Mouse (Mus musculus): ENCODE results near the gene Olfr806. TPM values are rescaled to one million over a fixed set of nuclear protein-coding genes. Genes with fewer than 3 reads are reported as not detected.

Olfr806 gene
- polyA plus RNA-seq (2014; fragmentation: Illumina TruSeq; extraction: RNeasy Lipid Tissue Mini Kit (QIAGEN cat#74804); ENCODE audit: low read depth, low replicate concordance), result not detected

GRCm38 (mm10) chr10:129741821-129742220 lies at the start of gene Olfr806:
Gene Olfr806, minus strand, starts transcription at chr10:129741921.

DNA sequence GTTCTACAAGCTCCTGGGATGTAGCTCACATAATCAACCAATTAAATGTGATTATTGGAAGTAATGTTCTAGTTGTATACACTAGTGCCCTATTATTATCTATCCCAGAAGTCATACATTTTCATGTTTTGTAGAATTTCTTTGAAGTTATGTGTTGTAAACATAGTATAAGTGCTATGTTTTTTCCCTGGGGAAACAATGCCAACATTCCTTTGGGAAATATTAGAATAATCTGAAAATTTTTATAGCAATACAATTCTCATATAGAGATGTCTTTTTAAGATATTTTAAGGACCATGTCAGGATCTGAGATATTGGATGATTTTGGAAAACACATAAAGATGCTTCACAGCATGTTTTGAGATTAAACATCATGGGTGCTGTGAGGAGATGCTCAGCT lies 32.6 kb upstream of the Olfr806 start, which contains the start of gene Olfr809:
Gene Olfr809 (plus strand): TSS at position 301 of the 400 bp plus-strand sequence.

GRCm38 (mm10) chr10:129765182-129765581 lies 23.5 kb upstream of the Olfr806 start, which contains the start of gene Olfr808:
Gene Olfr808, plus strand, starts transcription at chr10:129765482.

DNA sequence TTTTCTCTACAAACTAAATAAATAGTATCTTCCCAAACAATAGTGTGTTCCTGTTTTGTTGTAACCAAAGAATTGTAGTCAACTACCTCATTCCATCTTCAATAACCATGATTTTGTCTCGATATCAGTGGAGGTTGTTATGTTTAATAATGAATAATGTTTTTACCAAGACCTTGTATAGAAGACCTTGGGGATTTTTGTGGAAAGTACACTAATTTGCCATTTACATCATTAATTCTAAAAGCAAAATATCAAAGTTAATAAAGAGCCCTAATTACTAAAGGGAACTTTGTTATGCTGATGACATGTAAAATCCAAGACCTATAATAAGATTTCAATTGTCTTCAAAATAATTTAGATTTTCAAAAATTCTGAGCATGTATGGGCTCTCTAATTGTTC lies 16.0 kb upstream of the Olfr806 start, which contains the start of gene Olfr807:
Gene Olfr807 (minus strand): TSS at position 101 of the 400 bp plus-strand sequence.

DNA sequence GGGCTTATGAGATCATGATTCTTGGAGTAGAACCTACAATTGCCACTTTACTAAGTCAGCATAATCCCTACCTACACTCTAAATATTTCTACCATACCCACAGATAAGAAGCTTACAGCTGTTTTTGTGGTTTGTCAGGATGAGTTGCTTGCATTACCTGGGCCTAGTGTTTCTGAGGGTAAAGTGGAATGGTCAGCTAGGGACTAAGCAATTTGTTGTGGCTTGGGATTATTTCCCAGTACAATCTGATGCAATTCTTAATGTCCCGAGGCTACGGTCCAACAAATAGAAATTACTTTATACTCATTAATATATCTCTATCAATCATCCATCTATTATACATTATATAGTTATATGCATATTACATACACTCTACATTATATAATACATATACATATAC lies 12.4 kb downstream of the Olfr806 start, which contains the start of gene Olfr805:
Gene Olfr805 (minus strand): TSS at position 101 of the 400 bp plus-strand sequence.

DNA sequence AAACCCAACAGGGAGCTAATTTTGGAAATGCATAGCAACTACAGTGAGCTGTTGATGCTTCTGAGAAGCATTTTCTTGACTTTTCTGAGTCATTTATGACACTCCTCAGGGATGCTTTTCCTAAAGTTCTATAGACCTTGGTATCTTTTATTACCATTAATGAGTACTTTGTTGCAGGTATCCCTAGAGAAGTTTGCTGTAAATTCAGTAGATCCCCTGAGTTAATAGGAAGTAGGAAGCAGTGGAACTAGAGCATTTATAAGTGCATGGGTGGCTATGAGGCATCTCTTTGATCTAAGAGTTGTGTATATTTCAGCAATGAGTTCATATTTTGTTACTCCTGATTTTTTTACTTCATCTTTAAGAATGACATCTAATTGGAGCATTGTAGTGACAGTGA lies 38.8 kb downstream of the Olfr806 start, which contains the start of gene Olfr804:
Gene Olfr804 (plus strand): TSS at position 301 of the 400 bp plus-strand sequence.

GRCm38 (mm10) chr10:129694186-129694585 lies 47.5 kb downstream of the Olfr806 start, which contains the start of gene Olfr803:
Gene Olfr803, minus strand, starts transcription at chr10:129694286.

DNA sequence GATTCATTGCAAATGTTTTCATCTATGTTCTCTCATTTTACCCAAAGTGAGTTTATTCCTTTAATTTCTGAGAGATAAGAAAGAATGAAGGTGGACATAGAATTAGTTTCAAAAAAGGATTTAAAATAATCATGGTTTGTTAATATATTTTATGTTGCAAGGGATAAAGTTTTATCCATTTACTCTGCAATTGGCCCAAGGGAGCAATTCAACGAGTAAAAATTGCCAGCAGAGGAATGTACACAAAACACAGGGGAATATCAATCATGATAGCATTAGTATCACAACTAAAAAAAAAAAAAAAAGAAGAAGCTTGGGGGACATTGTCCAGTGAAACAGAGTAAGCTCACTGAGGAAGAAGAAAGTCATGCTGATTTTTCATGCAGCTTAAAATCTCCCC lies 53.7 kb downstream of the Olfr806 start, which contains the start of gene Olfr802:
Gene Olfr802 (minus strand): TSS at position 101 of the 400 bp plus-strand sequence.

Other genes with a start within 250 kb of the Olfr806 start
- not detected for gene Olfr790, start 243.4 kb downstream of the Olfr806 start, polyA plus RNA-seq (2014; fragmentation: Illumina TruSeq; extraction: RNeasy Lipid Tissue Mini Kit (QIAGEN cat#74804); ENCODE audit: low read depth, low replicate concordance)
- not detected for gene Olfr791, start 220.1 kb downstream of the Olfr806 start, polyA plus RNA-seq (2014; fragmentation: Illumina TruSeq; extraction: RNeasy Lipid Tissue Mini Kit (QIAGEN cat#74804); ENCODE audit: low read depth, low replicate concordance)
- not detected for gene Olfr792, start 202.8 kb downstream of the Olfr806 start, polyA plus RNA-seq (2014; fragmentation: Illumina TruSeq; extraction: RNeasy Lipid Tissue Mini Kit (QIAGEN cat#74804); ENCODE audit: low read depth, low replicate concordance)
- gene Olfr794, start 174.3 kb downstream of the Olfr806 start, polyA plus RNA-seq (2014; fragmentation: Illumina TruSeq; extraction: RNeasy Lipid Tissue Mini Kit (QIAGEN cat#74804); ENCODE audit: low read depth, low replicate concordance), result not detected
- gene Olfr796, start 129.4 kb downstream of the Olfr806 start, polyA plus RNA-seq (2014; fragmentation: Illumina TruSeq; extraction: RNeasy Lipid Tissue Mini Kit (QIAGEN cat#74804); ENCODE audit: low read depth, low replicate concordance), result not detected
- not detected for gene Olfr798, start 114.0 kb downstream of the Olfr806 start, polyA plus RNA-seq (2014; fragmentation: Illumina TruSeq; extraction: RNeasy Lipid Tissue Mini Kit (QIAGEN cat#74804); ENCODE audit: low read depth, low replicate concordance)
- not detected for gene Olfr799, start 104.4 kb downstream of the Olfr806 start, polyA plus RNA-seq (2014; fragmentation: Illumina TruSeq; extraction: RNeasy Lipid Tissue Mini Kit (QIAGEN cat#74804); ENCODE audit: low read depth, low replicate concordance)
- not detected for gene Olfr800, start 84.2 kb downstream of the Olfr806 start, polyA plus RNA-seq (2014; fragmentation: Illumina TruSeq; extraction: RNeasy Lipid Tissue Mini Kit (QIAGEN cat#74804); ENCODE audit: low read depth, low replicate concordance)
- not detected for gene Olfr801, start 68.1 kb downstream of the Olfr806 start, polyA plus RNA-seq (2014; fragmentation: Illumina TruSeq; extraction: RNeasy Lipid Tissue Mini Kit (QIAGEN cat#74804); ENCODE audit: low read depth, low replicate concordance)
- gene Olfr802, start 53.8 kb downstream of the Olfr806 start, polyA plus RNA-seq (2014; fragmentation: Illumina TruSeq; extraction: RNeasy Lipid Tissue Mini Kit (QIAGEN cat#74804); ENCODE audit: low read depth, low replicate concordance), result not detected
- not detected for gene Olfr803, start 47.6 kb downstream of the Olfr806 start, polyA plus RNA-seq (2014; fragmentation: Illumina TruSeq; extraction: RNeasy Lipid Tissue Mini Kit (QIAGEN cat#74804); ENCODE audit: low read depth, low replicate concordance)
- not detected for gene Olfr804, start 38.7 kb downstream of the Olfr806 start, polyA plus RNA-seq (2014; fragmentation: Illumina TruSeq; extraction: RNeasy Lipid Tissue Mini Kit (QIAGEN cat#74804); ENCODE audit: low read depth, low replicate concordance)
- gene Olfr805, start 12.5 kb downstream of the Olfr806 start, polyA plus RNA-seq (2014; fragmentation: Illumina TruSeq; extraction: RNeasy Lipid Tissue Mini Kit (QIAGEN cat#74804); ENCODE audit: low read depth, low replicate concordance), result not detected
- not detected for gene Olfr807, start 15.9 kb upstream of the Olfr806 start, polyA plus RNA-seq (2014; fragmentation: Illumina TruSeq; extraction: RNeasy Lipid Tissue Mini Kit (QIAGEN cat#74804); ENCODE audit: low read depth, low replicate concordance)
- not detected for gene Olfr808, start 23.6 kb upstream of the Olfr806 start, polyA plus RNA-seq (2014; fragmentation: Illumina TruSeq; extraction: RNeasy Lipid Tissue Mini Kit (QIAGEN cat#74804); ENCODE audit: low read depth, low replicate concordance)
- gene Olfr809, start 32.7 kb upstream of the Olfr806 start, polyA plus RNA-seq (2014; fragmentation: Illumina TruSeq; extraction: RNeasy Lipid Tissue Mini Kit (QIAGEN cat#74804); ENCODE audit: low read depth, low replicate concordance), result not detected
- not detected for gene Olfr810, start 53.0 kb upstream of the Olfr806 start, polyA plus RNA-seq (2014; fragmentation: Illumina TruSeq; extraction: RNeasy Lipid Tissue Mini Kit (QIAGEN cat#74804); ENCODE audit: low read depth, low replicate concordance)
- not detected for gene Olfr811, start 62.5 kb upstream of the Olfr806 start, polyA plus RNA-seq (2014; fragmentation: Illumina TruSeq; extraction: RNeasy Lipid Tissue Mini Kit (QIAGEN cat#74804); ENCODE audit: low read depth, low replicate concordance)
- gene Olfr812, start 104.2 kb upstream of the Olfr806 start, polyA plus RNA-seq (2014; fragmentation: Illumina TruSeq; extraction: RNeasy Lipid Tissue Mini Kit (QIAGEN cat#74804); ENCODE audit: low read depth, low replicate concordance), result not detected
- not detected for gene Olfr813, start 113.4 kb upstream of the Olfr806 start, polyA plus RNA-seq (2014; fragmentation: Illumina TruSeq; extraction: RNeasy Lipid Tissue Mini Kit (QIAGEN cat#74804); ENCODE audit: low read depth, low replicate concordance)
- gene Olfr814, start 137.9 kb upstream of the Olfr806 start, polyA plus RNA-seq (2014; fragmentation: Illumina TruSeq; extraction: RNeasy Lipid Tissue Mini Kit (QIAGEN cat#74804); ENCODE audit: low read depth, low replicate concordance), result not detected
- gene Olfr815, start 163.9 kb upstream of the Olfr806 start, polyA plus RNA-seq (2014; fragmentation: Illumina TruSeq; extraction: RNeasy Lipid Tissue Mini Kit (QIAGEN cat#74804); ENCODE audit: low read depth, low replicate concordance), result not detected
- gene Olfr816, start 173.7 kb upstream of the Olfr806 start, polyA plus RNA-seq (2014; fragmentation: Illumina TruSeq; extraction: RNeasy Lipid Tissue Mini Kit (QIAGEN cat#74804); ENCODE audit: low read depth, low replicate concordance), result not detected
- gene Olfr818, start 207.2 kb upstream of the Olfr806 start, polyA plus RNA-seq (2014; fragmentation: Illumina TruSeq; extraction: RNeasy Lipid Tissue Mini Kit (QIAGEN cat#74804); ENCODE audit: low read depth, low replicate concordance), result not detected
- not detected for gene Olfr819, start 225.3 kb upstream of the Olfr806 start, polyA plus RNA-seq (2014; fragmentation: Illumina TruSeq; extraction: RNeasy Lipid Tissue Mini Kit (QIAGEN cat#74804); ENCODE audit: low read depth, low replicate concordance)
- gene Olfr247, start 234.2 kb upstream of the Olfr806 start, polyA plus RNA-seq (2014; fragmentation: Illumina TruSeq; extraction: RNeasy Lipid Tissue Mini Kit (QIAGEN cat#74804); ENCODE audit: low read depth, low replicate concordance), result not detected
- gene Gm10310, start 243.1 kb upstream of the Olfr806 start, polyA plus RNA-seq (2014; fragmentation: Illumina TruSeq; extraction: RNeasy Lipid Tissue Mini Kit (QIAGEN cat#74804); ENCODE audit: low read depth, low replicate concordance), result not detected

Measured in adipose tissue, adult 10 weeks (tissue).